Mouse (Mus musculus) midbrain, embryonic 11.5 days (tissue): Measurements from ENCODE around the gene Sema6b. TPM values are rescaled to one million over a fixed set of nuclear protein-coding genes. Genes with fewer than 3 reads are reported as not detected.

Experiments used
- ATAC-seq: fragments of 200-750 bp; cut with Nextera tagmentation; 2 replicates; pipeline ENCODE4 v1.8.0; 2017; ENCODE audit warnings: moderate TSS enrichment, moderate library complexity; ENCODE audit not compliant: low FRiP score
- DNase-seq: peaks from one replicate; pipeline ENCODE4 v3.0.0; 2015; ENCODE audit warnings: low spot score; ENCODE audit errors: missing footprints
- H3K27ac ChIP-seq: fragments of 300-500 bp; sonication (generic); 2 replicates; pipeline ENCODE4 v1.5.1; 2014; ENCODE audit warnings: low read depth, low read length
- H3K27me3 ChIP-seq: fragments of 300-500 bp; sonication (generic); 2 replicates; pipeline ENCODE4 v1.6.1; 2014; ENCODE audit warnings: mild to moderate bottlenecking, low read length, moderate library complexity, mixed read lengths; ENCODE audit not compliant: control insufficient read depth, insufficient read depth
- H3K36me3 ChIP-seq: fragments of 300-500 bp; sonication (generic); 2 replicates; pipeline ENCODE4 v1.6.1; 2014; ENCODE audit warnings: mild to moderate bottlenecking, low read length, moderate library complexity, mixed read lengths; ENCODE audit not compliant: control insufficient read depth, insufficient read depth
- H3K4me1 ChIP-seq: fragments of 300-500 bp; sonication (generic); 2 replicates; pipeline ENCODE4 v1.6.1; 2014; ENCODE audit warnings: low read length; ENCODE audit not compliant: control insufficient read depth, insufficient read depth
- H3K4me2 ChIP-seq: fragments of 300-500 bp; sonication (generic); 2 replicates; pipeline ENCODE4 v1.6.1; 2014; ENCODE audit warnings: mild to moderate bottlenecking, moderate library complexity
- H3K4me3 ChIP-seq: fragments of 300-500 bp; sonication (generic); 2 replicates; pipeline ENCODE4 v1.5.1; 2014; ENCODE audit warnings: low read depth, low read length
- H3K9ac ChIP-seq: fragments of 300-500 bp; sonication (generic); 2 replicates; pipeline ENCODE4 v1.6.1; 2014; ENCODE audit warnings: low read length
- H3K9me3 ChIP-seq: fragments of 300-500 bp; sonication (generic); 2 replicates; pipeline ENCODE4 v1.6.1; 2016; ENCODE audit warnings: low read length; ENCODE audit not compliant: control insufficient read depth
- WGBS: fragments of 180-500 bp; shearing (Covaris S2); extraction: QIAGEN DNeasy Blood & Tissue Kit; methylation state at CpG from one replicate; pipeline ENCODE4 v1.1.7; 2014; 5-methylcytosine and 5-hydroxymethylcytosine counted together
- polyA plus RNA-seq: library from polyadenylated mRNA; unstranded; fragments of >200 nt; fragmentation: Nextera tagmentation; extraction: Ambion mirVana; gene quantifications from 2 replicates; pipeline ENCODE4 v1.2.1, GENCODE M21; 2014

Gene Sema6b
- 1.9 TPM in 2 replicates for polyA plus RNA-seq

DNA sequence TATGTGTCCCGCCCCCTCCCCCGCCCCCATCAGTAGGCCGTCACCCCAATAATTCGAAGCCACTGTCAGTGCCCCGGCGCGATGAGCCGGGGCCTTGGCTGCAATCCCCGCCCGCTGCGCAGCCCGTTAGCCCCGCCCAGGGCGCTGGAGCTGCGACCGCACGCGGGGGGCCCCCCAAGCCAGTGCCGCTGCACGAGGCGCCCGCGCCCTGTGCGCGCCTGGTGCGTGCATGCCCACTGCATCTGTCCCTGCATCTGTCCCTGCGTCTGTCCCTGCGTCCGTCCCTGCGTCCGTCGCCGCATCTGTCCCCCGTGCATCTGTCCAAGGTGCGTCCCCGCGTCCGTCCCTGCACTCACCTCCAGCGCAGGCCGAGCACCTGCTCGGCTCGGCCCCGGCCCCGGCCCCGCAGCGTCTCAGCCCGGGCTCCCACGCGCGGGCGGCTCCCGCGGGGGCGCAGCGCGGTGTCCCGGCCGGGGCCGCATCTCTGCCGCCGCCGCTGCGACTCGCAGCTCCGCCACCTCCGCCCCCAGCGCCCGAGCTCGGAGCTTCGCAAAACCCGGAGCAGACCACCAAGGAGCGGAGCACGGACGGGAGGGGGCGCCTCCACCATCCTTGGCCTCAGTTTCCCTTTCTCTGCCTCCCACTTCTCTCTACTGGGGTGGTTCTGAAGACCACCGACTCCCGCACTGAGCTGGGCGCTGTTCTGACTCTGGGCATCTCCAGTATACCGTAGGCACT, at the start of gene Sema6b:
TSS of gene Sema6b (minus strand) at position 486 of the 738 bp plus-strand sequence.
- H3K36me3 ChIP-seq, result no peaks in the 10 kb centered on the region
- 1% methylated on average over 74 of the region's 79 CpGs for WGBS
- H3K27ac ChIP-seq, result peak within 1 kb of the TSS; percentile 25; the same call in 1 of the 2 replicates
- peak; percentile 97 for DNase-seq
- H3K4me1 ChIP-seq, result peaks cover 22% of the 10 kb centered on the region
- H3K4me2 ChIP-seq, result peak within 1 kb of the TSS; percentile 96
- H3K9ac ChIP-seq, result peak within 1 kb of the TSS; percentile 69
- ATAC-seq, result peak; percentile 47
- no peaks in the 10 kb centered on the region for H3K9me3 ChIP-seq
- peak within 1 kb of the TSS; percentile 67 for H3K4me3 ChIP-seq
- H3K27me3 ChIP-seq, result peaks cover 37% of the 10 kb centered on the region

DNA sequence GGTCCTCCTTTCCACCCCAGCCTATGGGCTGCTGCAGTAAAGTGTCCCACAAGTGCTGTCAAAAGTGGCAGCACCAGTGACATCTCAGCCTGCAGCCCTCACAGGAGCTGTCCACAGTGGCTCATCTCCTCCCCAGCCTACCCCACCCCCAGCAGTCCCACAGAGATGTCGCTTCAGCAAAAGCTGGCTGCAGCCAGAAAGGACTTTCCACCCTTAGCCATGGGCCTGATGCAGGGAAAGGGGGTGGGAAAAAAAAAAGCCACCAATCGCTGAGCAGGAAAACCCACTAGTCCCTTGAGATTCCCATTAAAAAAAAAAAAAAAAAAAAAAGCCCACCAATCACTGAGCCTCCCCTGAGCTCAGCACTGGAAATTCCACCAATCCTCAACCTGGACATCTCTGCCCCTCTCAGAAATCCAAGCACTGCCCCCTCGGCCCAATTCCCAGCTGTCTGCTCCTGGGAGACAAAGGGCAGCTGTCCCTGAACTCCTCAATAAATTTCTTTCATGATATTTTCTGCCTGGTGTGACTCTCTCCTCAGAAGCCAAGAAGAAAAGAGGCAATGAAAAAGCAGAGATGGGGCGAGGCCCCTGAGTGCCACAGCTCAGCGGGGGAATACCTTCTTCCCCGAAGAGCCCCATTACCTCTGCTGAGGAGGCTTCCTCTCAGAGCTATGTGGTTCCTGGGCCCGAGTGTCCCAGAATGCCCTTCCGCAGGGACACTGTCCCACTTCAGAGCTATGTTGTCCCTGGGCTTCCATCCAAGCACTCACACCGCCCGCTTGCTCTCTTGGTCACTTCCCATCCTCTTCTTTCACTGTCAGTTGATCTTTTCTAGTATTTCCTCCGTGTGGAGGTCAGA, 45.4 kb upstream of the Sema6b start:
- ATAC-seq, result peak; percentile 36
- no peaks in the 10 kb centered on the region for H3K9me3 ChIP-seq
- WGBS, result 49% methylated on average over 11 of the region's 11 CpGs

DNA sequence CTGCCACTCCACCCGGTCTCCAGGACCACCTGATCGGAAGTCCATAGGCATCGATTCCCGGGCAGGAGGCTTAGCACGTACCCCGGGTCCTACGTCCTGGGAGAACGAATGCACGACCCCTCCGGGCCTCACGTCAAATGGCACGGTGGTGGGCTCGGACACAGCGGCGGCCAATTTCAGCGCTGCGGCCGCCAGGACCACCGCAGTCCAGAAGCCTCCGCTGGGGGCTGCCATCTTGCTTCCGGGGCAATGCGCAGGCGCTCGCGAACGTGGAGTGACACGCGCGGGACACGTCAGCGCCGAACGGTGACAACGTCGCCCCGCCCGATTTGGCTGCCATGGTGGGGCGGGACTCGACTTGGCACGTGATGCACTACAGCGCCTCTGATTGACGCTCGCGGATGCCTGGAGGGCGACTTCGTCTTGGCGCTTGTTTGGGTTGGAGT, 43.5 kb upstream of the Sema6b start, which contains the start of gene Mydgf:
TSS of gene Mydgf (minus strand) at position 263 of the 446 bp plus-strand sequence.
- under 1% methylated on average over 47 of the region's 47 CpGs for WGBS
- Histone ChIP-seq H3K27me3 (no peaks in the 10 kb centered on the region), H3K9ac (peak within 1 kb of the TSS; percentile 76), H3K27ac (no peak within 1 kb of the TSS; the same call in 1 of the 2 replicates), H3K4me3 (peak within 1 kb of the TSS; percentile 70), H3K36me3 (peaks cover 14% of the 10 kb centered on the region; the same call in 1 of the 2 replicates), H3K4me2 (peak within 1 kb of the TSS; percentile 79), H3K9me3 (no peaks in the 10 kb centered on the region), H3K4me1 (peaks cover 10% of the 10 kb centered on the region)
- DNase-seq (peak; percentile 97), ATAC-seq (peak; percentile 94)

More for the DNA sequence above, 45.4 kb upstream of the Sema6b start:
- no peak overlapping the region for H3K4me2 ChIP-seq
- no peak overlapping the region for H3K4me3 ChIP-seq
- 0 out of 2 replicates have a peak overlapping the region, but pooled peaks have one; percentile 7 for H3K9ac ChIP-seq
- H3K27me3 ChIP-seq, result no peaks in the 10 kb centered on the region
- peak; percentile 83 for DNase-seq
- H3K27ac ChIP-seq, result peak overlapping the region; percentile 81
- peaks cover 10% of the 10 kb centered on the region for H3K4me1 ChIP-seq
- peaks cover 9% of the 10 kb centered on the region; the same call in 1 of the 2 replicates for H3K36me3 ChIP-seq

DNA sequence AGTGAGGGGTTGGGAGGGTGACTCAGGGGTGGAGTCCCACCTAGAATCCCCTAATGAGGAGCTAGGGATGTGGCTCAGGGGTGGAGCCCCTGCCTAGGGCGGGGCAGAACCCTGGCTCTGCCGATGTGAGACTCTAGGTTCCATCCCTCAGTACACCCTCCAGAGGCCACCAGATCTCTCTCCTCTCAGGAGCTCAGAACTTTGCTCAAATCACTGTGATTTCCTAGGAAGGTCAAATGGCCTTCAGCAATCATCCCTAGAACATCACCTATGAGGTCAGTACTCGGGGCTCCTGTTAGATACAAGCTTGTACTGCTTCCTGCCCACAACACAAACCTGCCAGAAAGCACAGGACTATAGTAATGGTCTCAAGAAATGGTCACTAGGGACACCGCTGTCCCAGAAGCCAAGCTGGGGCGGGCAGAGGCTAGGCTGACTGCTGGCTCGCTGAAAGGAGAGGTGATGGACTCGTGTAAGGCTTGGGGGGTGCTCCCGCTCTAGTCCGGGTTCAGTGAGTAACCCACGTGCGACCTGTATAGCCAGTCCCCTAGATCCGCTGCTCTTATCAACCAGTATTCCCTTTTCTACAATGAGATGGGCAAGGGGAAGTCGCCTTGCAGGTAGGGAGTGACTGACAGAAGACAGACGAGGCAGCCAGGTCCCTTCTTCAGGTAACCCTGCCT, 43.0 kb upstream of the Sema6b start:
- 4% methylated on average over 14 of the region's 14 CpGs for WGBS
- Histone ChIP-seq H3K27ac (no peak overlapping the region), H3K36me3 (peaks cover 14% of the 10 kb centered on the region; the same call in 1 of the 2 replicates), H3K9me3 (no peaks in the 10 kb centered on the region), H3K4me1 (peaks cover 10% of the 10 kb centered on the region), H3K4me2 (peak overlapping the region; percentile 79), H3K4me3 (peak overlapping the region; percentile 70), H3K27me3 (no peaks in the 10 kb centered on the region), H3K9ac (peak overlapping the region; percentile 76)
- peak; percentile 84 for DNase-seq
- ATAC-seq, result peak; percentile 31

DNA sequence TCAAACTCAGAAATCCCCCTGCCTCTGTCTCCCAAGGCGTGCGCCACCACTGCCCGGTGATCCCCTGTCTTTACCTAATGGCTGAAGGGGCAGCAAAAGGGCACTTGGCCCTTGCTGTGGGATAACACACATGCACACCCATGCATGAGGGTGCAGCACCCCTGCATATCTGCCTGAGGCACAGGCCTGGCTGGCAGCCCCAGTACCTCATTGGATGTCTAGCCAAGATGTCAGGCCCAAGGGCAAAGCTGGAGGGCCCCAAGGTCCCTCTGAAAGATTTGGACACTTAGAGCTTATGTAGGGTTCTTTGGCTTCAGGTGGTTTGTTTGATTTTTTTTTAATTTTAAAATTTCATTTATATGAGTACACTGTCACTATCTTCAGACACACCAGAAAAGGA, 35.3 kb upstream of the Sema6b start:
- Histone ChIP-seq H3K4me1 (peaks cover 6% of the 10 kb centered on the region), H3K27me3 (no peaks in the 10 kb centered on the region), H3K36me3 (peaks cover 20% of the 10 kb centered on the region), H3K4me3 (no peak overlapping the region), H3K4me2 (no peak overlapping the region), H3K9me3 (no peaks in the 10 kb centered on the region), H3K9ac (no peak overlapping the region), H3K27ac (no peak overlapping the region)
- no peak for DNase-seq
- no peak for ATAC-seq
- WGBS, result 98% methylated on average over 3 of the region's 3 CpGs

DNA sequence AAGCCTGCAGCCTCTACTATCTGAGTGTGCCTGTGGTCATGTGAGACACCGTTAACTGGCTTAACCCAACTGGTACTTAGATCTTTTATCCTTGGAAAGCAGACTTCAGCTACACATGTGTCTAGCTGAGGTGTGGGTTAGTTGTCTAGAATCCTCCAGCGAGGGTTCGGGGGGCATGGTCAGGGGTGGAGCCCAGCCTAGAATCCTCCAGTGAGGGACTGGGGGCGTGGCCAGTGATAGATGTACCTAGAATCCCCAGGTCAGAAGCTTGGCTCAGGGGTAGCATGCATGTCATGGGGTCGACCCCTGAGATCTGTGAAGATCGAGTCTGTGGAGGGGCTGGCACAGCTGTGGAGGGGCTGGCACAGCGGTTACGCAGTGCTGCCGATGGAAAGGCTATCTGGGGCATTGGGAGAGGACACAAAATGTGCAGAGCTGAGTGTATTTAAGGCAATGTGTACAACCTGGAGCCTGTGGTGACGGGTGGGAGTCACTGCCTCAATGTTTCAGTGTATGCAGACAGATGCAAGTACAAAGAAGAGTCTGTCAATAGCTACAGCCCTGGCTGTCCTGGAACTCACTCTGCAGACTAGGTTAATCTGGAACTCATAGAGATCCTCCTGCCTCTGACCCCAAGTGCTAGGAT, 33.4 kb upstream of the Sema6b start:
- no peak overlapping the region for H3K27ac ChIP-seq
- no peak overlapping the region for H3K4me2 ChIP-seq
- peaks cover 12% of the 10 kb centered on the region for H3K4me1 ChIP-seq
- ATAC-seq (no peak), DNase-seq (no peak)
- 61% methylated on average over 10 of the region's 10 CpGs for WGBS
- H3K36me3 ChIP-seq, result peaks cover 16% of the 10 kb centered on the region
- no peaks in the 10 kb centered on the region for H3K27me3 ChIP-seq
- H3K9me3 ChIP-seq, result no peaks in the 10 kb centered on the region
- no peak overlapping the region for H3K9ac ChIP-seq
- no peak overlapping the region for H3K4me3 ChIP-seq

DNA sequence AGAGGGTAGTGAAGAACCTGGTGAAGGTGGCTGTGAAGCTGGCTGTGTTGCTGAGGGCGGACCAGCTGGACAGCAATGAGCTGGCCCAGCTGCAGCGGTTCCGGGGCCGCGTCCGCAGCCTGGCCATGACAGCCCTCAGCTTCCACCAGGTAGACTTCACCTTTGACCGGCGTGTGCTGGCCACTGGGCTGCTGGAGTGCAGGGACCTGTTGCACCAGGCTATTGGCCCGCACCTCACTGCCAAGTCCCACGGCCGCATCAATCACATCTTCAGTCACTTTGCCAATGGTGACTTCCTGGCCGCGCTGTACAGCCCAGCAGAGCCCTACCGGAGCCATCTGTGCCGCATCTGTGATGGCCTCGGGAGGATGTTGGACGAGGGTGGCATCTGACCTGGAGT, 31.7 kb upstream of the Sema6b start:
- no peak overlapping the region for H3K9ac ChIP-seq
- H3K27ac ChIP-seq, result no peak overlapping the region
- no peak overlapping the region for H3K4me2 ChIP-seq
- DNase-seq, result no peak
- WGBS, result 94% methylated on average over 17 of the region's 17 CpGs
- no peak for ATAC-seq
- H3K27me3 ChIP-seq, result no peaks in the 10 kb centered on the region
- peaks cover 12% of the 10 kb centered on the region for H3K4me1 ChIP-seq
- peaks cover 3% of the 10 kb centered on the region for H3K36me3 ChIP-seq
- H3K9me3 ChIP-seq, result no peaks in the 10 kb centered on the region
- H3K4me3 ChIP-seq, result no peak overlapping the region

DNA sequence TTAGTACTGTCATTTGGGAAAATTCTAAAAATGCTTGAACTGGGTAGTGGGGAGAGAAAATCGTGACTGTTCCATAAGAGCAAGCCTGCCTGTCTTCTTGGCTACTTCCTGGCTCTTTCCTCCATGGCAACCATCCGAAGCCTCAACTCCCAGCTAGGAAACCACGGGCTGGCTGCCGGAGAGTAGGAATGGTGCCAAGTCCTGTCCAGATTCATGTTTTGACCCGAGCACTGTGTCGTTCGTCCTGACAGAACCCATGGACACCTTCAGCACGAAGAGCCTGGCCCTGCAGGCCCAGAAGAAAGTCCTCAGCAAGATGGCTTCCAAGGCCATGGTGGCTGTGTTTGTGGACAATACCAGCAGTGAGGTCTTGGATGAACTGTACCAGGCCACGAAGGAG, 31.3 kb upstream of the Sema6b start:
- DNase-seq, result no peak
- Histone ChIP-seq H3K4me2 (no peak overlapping the region), H3K9ac (no peak overlapping the region), H3K9me3 (no peaks in the 10 kb centered on the region), H3K27me3 (no peaks in the 10 kb centered on the region), H3K4me3 (no peak overlapping the region), H3K4me1 (peaks cover 12% of the 10 kb centered on the region), H3K36me3 (no peaks in the 10 kb centered on the region), H3K27ac (no peak overlapping the region)
- ATAC-seq, result no peak
- WGBS, result 90% methylated on average over 9 of the region's 9 CpGs
